Mouse (Mus musculus) midbrain, embryonic 10.5 days (tissue): Measurements from ENCODE around the gene Sparc. TPM values are rescaled to one million over a fixed set of nuclear protein-coding genes. Genes with fewer than 3 reads are reported as not detected.

Experiments
- DNase-seq: peaks from one replicate; pipeline ENCODE4 v3.0.0-alpha.2; 2017; ENCODE audit warnings: low spot score
- H3K27ac ChIP-seq: fragments of 300-500 bp; sonication (generic); replicated peaks from 2 replicates; pipeline ENCODE4 v1.5.1; 2016; ENCODE audit warnings: mild to moderate bottlenecking
- H3K27me3 ChIP-seq: fragments of 300-500 bp; sonication (generic); 2 replicates; pipeline ENCODE4 v1.6.1; 2016; ENCODE audit warnings: low read depth, mild to moderate bottlenecking; ENCODE audit not compliant: poor library complexity, severe bottlenecking
- H3K36me3 ChIP-seq: fragments of 300-500 bp; sonication (generic); 2 replicates; pipeline ENCODE4 v1.6.1; 2016; ENCODE audit warnings: mild to moderate bottlenecking, moderate library complexity
- H3K4me1 ChIP-seq: fragments of 300-500 bp; sonication (generic); 2 replicates; pipeline ENCODE4 v1.6.1; 2016
- H3K4me3 ChIP-seq: fragments of 300-500 bp; sonication (generic); 2 replicates; pipeline ENCODE4 v1.5.1; 2016; ENCODE audit warnings: mild to moderate bottlenecking, moderate library complexity
- H3K9me3 ChIP-seq: fragments of 300-500 bp; sonication (generic); replicated peaks from 2 replicates; pipeline ENCODE4 v1.6.1; 2016; ENCODE audit warnings: mild to moderate bottlenecking
- WGBS: fragments of 180-500 bp; shearing (Covaris S2); methylation state at CpG from one replicate; pipeline ENCODE4 v1.1.7; 2016; 5-methylcytosine and 5-hydroxymethylcytosine counted together
- polyA plus RNA-seq: library from polyadenylated mRNA; unstranded; fragments of >200 nt; fragmentation: Nextera tagmentation; extraction: Ambion mirVana; gene quantifications from 2 replicates; pipeline ENCODE4 v1.2.1, GENCODE M21; 2016

The Sparc gene
- polyA plus RNA-seq, 1 experiment from 2014 or later, result 333 TPM

- Histone ChIP-seq H3K4me3 (no peak overlapping the region), H3K27me3 (no peaks in the 10 kb centered on the region), H3K36me3 (peaks cover 28% of the 10 kb centered on the region), H3K4me1 (peaks cover 24% of the 10 kb centered on the region), H3K9me3 (no peaks in the 10 kb centered on the region), H3K27ac (no peak overlapping the region)
- 95% methylated on average over 2 of the region's 2 CpGs for WGBS
- DNase-seq, result no peak
Observed at GRCm38 (mm10) chr11:55413416-55413796, 9.6 kb downstream of the Sparc start.

DNA sequence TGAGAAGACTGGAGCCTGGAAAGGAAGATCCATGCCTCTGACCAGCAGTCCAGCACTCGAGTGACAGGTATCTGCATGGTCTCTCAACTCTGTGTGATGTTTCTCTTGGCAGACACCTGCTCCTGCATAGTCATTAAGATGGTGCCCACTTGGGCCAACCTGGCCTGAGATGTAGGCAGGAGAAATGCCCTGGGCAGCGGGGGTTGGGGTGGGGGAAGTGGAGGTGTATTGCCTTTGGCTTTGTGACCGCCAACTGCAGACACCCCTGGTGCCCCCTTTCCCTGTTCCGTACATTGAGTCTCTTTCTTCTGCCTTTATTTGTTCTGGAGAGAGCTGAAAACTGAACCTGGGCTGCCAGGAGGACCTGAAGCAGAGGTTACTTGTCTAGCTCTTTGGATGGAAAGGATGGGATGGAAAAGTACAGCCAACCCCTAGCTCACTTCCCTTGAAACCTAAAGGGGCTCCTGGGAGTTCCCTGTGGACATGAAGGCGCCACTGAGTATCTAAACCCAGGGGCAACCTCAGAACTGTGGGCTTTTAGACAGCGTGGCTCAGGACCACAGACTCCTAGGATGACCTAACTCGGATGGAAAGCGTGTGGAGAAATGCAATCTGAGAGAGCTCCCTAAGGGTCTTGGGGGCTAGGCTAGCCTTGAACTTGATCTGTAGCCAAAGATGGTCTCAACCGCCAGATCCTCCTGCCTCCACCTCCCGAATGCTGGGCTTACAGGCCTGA lies 10.1 kb downstream of the Sparc start:
- H3K9me3 ChIP-seq, result no peaks in the 10 kb centered on the region
- H3K27ac ChIP-seq, result no peak overlapping the region
- H3K27me3 ChIP-seq, result no peaks in the 10 kb centered on the region
- DNase-seq, result no peak
- peaks cover 19% of the 10 kb centered on the region for H3K4me1 ChIP-seq
- WGBS, result 89% methylated on average over 10 of the region's 10 CpGs
- no peak overlapping the region for H3K4me3 ChIP-seq
- H3K36me3 ChIP-seq, result peaks cover 33% of the 10 kb centered on the region

DNA sequence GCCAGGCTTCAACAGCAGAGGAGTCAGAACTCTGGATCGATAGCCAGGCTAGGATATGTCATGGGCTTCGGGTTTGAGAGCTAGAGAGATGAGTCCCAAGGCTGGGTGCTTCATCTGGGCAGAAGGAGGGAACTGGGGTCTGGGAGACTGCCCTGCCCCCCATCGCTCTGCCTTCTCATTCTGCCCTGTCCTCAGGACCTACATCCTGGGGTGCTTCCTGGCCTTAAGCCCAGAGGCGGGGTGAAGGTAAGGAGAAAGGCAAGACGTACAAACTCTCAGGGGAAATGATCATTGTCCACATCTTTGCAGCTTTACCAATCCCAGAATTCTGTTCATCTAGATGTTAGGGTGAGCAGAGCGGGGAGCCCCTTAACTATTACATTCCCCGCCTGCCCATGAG lies 10.9 kb downstream of the Sparc start:
- Histone ChIP-seq H3K9me3 (no peaks in the 10 kb centered on the region), H3K36me3 (peaks cover 42% of the 10 kb centered on the region), H3K27me3 (no peaks in the 10 kb centered on the region), H3K4me1 (0 out of 2 replicates have a peak, but pooled peaks cover 10% of the 10 kb centered on the region), H3K4me3 (no peak overlapping the region), H3K27ac (no peak overlapping the region; the same call in 1 of the 2 replicates)
- 88% methylated on average over 7 of the region's 7 CpGs for WGBS
- DNase-seq, result no peak

- H3K27ac ChIP-seq, result 0 out of 2 replicates have a peak overlapping the region, but pooled peaks have one; percentile 10
- H3K9me3 ChIP-seq, result no peaks in the 10 kb centered on the region
- no peak for DNase-seq
- 72% methylated on average over 3 of the region's 3 CpGs for WGBS
- H3K27me3 ChIP-seq, result no peaks in the 10 kb centered on the region
- 0 out of 2 replicates have a peak, but pooled peaks cover 6% of the 10 kb centered on the region for H3K4me1 ChIP-seq
- H3K4me3 ChIP-seq, result no peak overlapping the region
- H3K36me3 ChIP-seq, result peaks cover 57% of the 10 kb centered on the region
Observed at GRCm38 (mm10) chr11:55410502-55410901, 12.5 kb downstream of the Sparc start.

GRCm38 (mm10) chr11:55410005-55410404 lies 13.0 kb downstream of the Sparc start:
- 0 out of 2 replicates have a peak, but pooled peaks cover 6% of the 10 kb centered on the region for H3K4me1 ChIP-seq
- WGBS, result 92% methylated on average over 3 of the region's 3 CpGs
- no peak overlapping the region for H3K27ac ChIP-seq
- no peaks in the 10 kb centered on the region for H3K27me3 ChIP-seq
- peaks cover 62% of the 10 kb centered on the region for H3K36me3 ChIP-seq
- H3K9me3 ChIP-seq, result no peaks in the 10 kb centered on the region
- DNase-seq, result no peak
- no peak overlapping the region for H3K4me3 ChIP-seq

- Histone ChIP-seq H3K4me3 (no peak overlapping the region), H3K9me3 (no peaks in the 10 kb centered on the region), H3K27ac (no peak overlapping the region), H3K36me3 (peaks cover 82% of the 10 kb centered on the region), H3K4me1 (0 out of 2 replicates have a peak, but pooled peaks cover 5% of the 10 kb centered on the region), H3K27me3 (no peaks in the 10 kb centered on the region)
- no peak for DNase-seq
- WGBS, result 89% methylated on average over 4 of the region's 4 CpGs
Observed at GRCm38 (mm10) chr11:55407133-55407532, 15.8 kb downstream of the Sparc start.

DNA sequence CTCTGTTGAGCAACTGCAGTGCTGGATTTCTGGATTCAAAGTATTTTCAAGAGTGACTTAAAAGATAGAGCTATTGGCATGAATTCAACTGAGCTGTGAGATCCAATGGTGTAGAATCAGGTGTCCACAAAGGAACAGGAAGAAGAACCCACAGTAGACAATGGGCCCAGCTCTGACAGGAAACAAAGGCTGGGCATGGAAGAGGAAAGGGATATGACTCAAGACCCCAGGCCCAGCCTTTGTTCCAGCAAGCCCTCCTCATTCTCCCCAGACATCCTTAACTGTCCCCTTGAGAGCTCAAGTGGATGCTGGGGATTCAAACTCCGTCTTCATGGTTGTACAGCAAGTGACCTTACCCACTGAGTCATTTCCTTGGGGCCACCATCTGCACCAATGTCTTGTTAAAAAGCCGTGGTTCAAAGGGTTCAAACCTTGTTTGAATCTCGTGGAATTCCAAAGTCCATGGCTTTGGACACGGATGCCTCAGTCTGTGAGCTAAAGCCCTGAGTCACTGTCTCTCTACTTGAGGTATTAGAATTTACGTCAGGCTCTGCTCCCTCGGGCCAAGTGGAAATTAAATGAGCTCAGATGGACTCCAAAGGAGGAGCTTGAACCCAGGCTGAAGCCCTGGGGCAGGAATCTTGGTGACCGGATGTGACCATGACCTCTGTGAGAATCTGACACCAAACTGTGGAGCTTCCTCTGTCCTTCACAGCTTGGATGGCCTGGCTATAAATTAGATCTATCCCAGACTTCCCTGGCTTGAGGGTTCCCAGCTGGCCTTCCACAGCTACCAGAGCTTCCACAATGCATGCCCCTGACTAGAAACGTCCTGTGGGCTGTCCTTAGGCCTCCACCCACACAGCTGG lies 17.1 kb downstream of the Sparc start:
- Histone ChIP-seq H3K36me3 (peaks cover 95% of the 10 kb centered on the region), H3K27ac (no peak overlapping the region), H3K27me3 (no peaks in the 10 kb centered on the region), H3K4me3 (no peak overlapping the region), H3K4me1 (no peaks in the 10 kb centered on the region), H3K9me3 (no peaks in the 10 kb centered on the region)
- 80% methylated on average over 8 of the region's 8 CpGs for WGBS
- DNase-seq, result no peak

GRCm38 (mm10) chr11:55404659-55405457 lies 18.1 kb downstream of the Sparc start:
- Histone ChIP-seq H3K4me1 (no peaks in the 10 kb centered on the region), H3K4me3 (no peak overlapping the region), H3K27ac (0 out of 2 replicates have a peak overlapping the region, but pooled peaks have one; percentile 23), H3K27me3 (no peaks in the 10 kb centered on the region), H3K9me3 (no peaks in the 10 kb centered on the region), H3K36me3 (peaks cover 96% of the 10 kb centered on the region)
- DNase-seq, result no peak
- WGBS, result 87% methylated on average over 9 of the region's 9 CpGs

DNA sequence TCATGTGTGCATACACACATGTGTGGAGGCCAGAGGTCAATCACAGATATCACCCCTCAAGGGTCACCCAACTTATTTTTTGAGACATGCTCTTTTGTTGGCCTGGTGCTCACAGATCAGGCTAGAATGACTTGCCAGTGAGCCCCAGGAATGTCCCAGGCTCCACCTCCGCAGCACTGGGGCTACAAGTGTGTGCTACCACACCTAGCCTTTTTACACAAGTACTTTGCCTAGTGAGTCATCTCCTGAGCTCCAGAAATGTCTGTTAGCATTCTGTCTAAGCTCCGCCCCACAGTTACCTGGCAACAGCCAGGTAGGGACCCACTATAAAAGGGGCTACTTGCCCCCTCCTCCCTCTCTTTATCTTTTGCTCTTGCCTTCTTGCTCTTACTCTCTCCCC lies 22.1 kb downstream of the Sparc start:
- Histone ChIP-seq H3K4me1 (no peaks in the 10 kb centered on the region), H3K4me3 (no peak overlapping the region), H3K36me3 (peaks cover 91% of the 10 kb centered on the region), H3K9me3 (no peaks in the 10 kb centered on the region), H3K27me3 (no peaks in the 10 kb centered on the region), H3K27ac (no peak overlapping the region)
- no peak for DNase-seq
- 91% methylated on average over 2 of the region's 2 CpGs for WGBS

- Histone ChIP-seq H3K4me3 (no peak overlapping the region), H3K36me3 (peaks cover 73% of the 10 kb centered on the region), H3K4me1 (no peaks in the 10 kb centered on the region), H3K27me3 (no peaks in the 10 kb centered on the region), H3K27ac (no peak overlapping the region), H3K9me3 (no peaks in the 10 kb centered on the region)
- DNase-seq, result no peak
- 96% methylated on average over 8 of the region's 8 CpGs for WGBS
Observed at GRCm38 (mm10) chr11:55398371-55398770, 24.6 kb downstream of the Sparc start.

DNA sequence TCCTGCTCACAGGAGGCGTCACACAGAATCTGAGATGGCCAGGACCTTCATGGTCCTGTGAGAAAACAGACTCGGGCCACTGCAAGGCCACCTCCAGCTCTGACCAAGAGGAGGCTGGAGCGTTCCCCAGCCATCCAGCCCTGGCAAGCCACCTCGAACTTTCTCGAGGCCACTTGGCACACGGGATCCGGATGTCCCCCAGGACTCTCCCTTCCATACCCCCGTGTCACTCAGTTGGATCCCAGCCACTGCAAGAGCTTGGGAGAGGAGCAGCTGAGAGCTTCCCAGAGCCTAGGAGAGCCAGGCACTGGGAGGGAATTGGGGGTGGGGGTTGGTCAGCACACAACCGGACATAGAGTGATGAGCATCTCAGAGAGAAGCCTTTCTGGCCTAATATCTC lies 25.5 kb downstream of the Sparc start:
- no peak for DNase-seq

DNA sequence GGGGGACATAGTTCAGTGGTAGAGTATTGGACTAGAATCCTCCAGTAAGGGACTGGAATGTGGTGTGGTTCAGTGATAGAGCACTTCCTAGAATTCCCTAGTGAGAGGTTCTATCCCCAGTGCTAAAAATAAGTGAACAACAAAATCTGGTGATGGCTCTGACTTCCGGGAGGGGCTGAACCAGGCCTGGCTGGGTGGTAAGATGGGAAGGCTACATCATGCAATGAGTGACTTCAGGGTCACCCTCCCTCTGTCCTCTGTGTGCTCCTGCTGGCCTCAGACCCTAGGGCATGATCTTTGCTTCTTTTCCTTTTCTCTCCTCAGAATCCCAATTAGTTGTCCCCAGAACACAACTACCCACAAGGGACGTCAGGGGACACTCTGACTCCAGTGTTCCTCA lies 25.9 kb downstream of the Sparc start:
- Histone ChIP-seq H3K27me3 (no peaks in the 10 kb centered on the region), H3K9me3 (no peaks in the 10 kb centered on the region), H3K4me3 (no peak overlapping the region), H3K4me1 (peaks cover 6% of the 10 kb centered on the region; the same call in 1 of the 2 replicates), H3K36me3 (peaks cover 59% of the 10 kb centered on the region), H3K27ac (no peak overlapping the region)
- DNase-seq, result no peak
- WGBS, result 87% methylated on average over 2 of the region's 2 CpGs

More for the DNA sequence above, 25.5 kb downstream of the Sparc start:
- 93% methylated on average over 9 of the region's 9 CpGs for WGBS
- Histone ChIP-seq H3K4me1 (peaks cover 3% of the 10 kb centered on the region; the same call in 1 of the 2 replicates), H3K27ac (no peak overlapping the region), H3K9me3 (no peaks in the 10 kb centered on the region), H3K27me3 (no peaks in the 10 kb centered on the region), H3K4me3 (no peak overlapping the region), H3K36me3 (peaks cover 63% of the 10 kb centered on the region)
